Mouse (Mus musculus) limb, embryonic 14.5 days (tissue): Measurements from ENCODE around the gene Nme9. TPM values are rescaled to one million over a fixed set of nuclear protein-coding genes. Genes with fewer than 3 reads are reported as not detected.

Experiments
- ATAC-seq: fragments of 200-750 bp; cut with Nextera tagmentation; 2 replicates; pipeline ENCODE4 v1.8.0; 2017; ENCODE audit warnings: low read depth, moderate number of reproducible peaks, moderate TSS enrichment; ENCODE audit not compliant: low FRiP score
- DNase-seq: peaks from one replicate; pipeline ENCODE4 v3.0.0-alpha.2; 2015; ENCODE audit warnings: low spot score
- H3K27ac ChIP-seq: fragments of 300-500 bp; sonication (generic); replicated peaks from 2 replicates; pipeline ENCODE4 v1.5.1; 2014; ENCODE audit warnings: low read depth, mild to moderate bottlenecking, low read length, moderate library complexity, mixed read lengths
- H3K27me3 ChIP-seq: fragments of 300-500 bp; sonication (generic); 2 replicates; pipeline ENCODE4 v1.6.1; 2014; ENCODE audit warnings: low read length, mixed read lengths; ENCODE audit not compliant: control insufficient read depth, insufficient read depth
- H3K36me3 ChIP-seq: fragments of 300-500 bp; sonication (generic); 2 replicates; pipeline ENCODE4 v1.6.1; 2014; ENCODE audit warnings: mild to moderate bottlenecking, low read length, moderate library complexity, mixed read lengths; ENCODE audit not compliant: control insufficient read depth, insufficient read depth
- H3K4me1 ChIP-seq: fragments of 300-500 bp; sonication (generic); 2 replicates; pipeline ENCODE4 v1.6.1; 2014; ENCODE audit warnings: antibody characterized with exemption, low read length, mixed read lengths; ENCODE audit not compliant: control insufficient read depth, insufficient read depth
- H3K4me2 ChIP-seq: fragments of 300-500 bp; sonication (generic); replicated peaks from 2 replicates; pipeline ENCODE4 v1.6.1; 2014; ENCODE audit warnings: low read depth, mild to moderate bottlenecking, low read length, moderate library complexity; ENCODE audit not compliant: severe bottlenecking
- H3K4me3 ChIP-seq: fragments of 300-500 bp; sonication (generic); replicated peaks from 2 replicates; pipeline ENCODE4 v1.5.1; 2014; ENCODE audit warnings: low read length
- H3K9ac ChIP-seq: fragments of 300-500 bp; sonication (generic); 2 replicates; pipeline ENCODE4 v1.6.1; 2014; ENCODE audit warnings: mild to moderate bottlenecking, low read depth, low read length, moderate library complexity; ENCODE audit not compliant: severe bottlenecking
- H3K9me3 ChIP-seq: fragments of 300-500 bp; sonication (generic); 2 replicates; pipeline ENCODE4 v1.6.1; 2016; ENCODE audit warnings: low read length; ENCODE audit not compliant: control insufficient read depth
- POLR2A ChIP-seq: fragments of 200-500 bp; IDR thresholded peaks from 2 replicates; pipeline ENCODE4 v1.8.0; 2012; ENCODE audit warnings: inconsistent platforms, mild to moderate bottlenecking, moderate library complexity, borderline replicate concordance; ENCODE audit not compliant: insufficient read depth, insufficient read length; ENCODE audit errors: extremely low read depth
- WGBS: fragments of 180-500 bp; shearing (Covaris S2); extraction: QIAGEN DNeasy Blood & Tissue Kit; methylation state at CpG from one replicate; pipeline ENCODE4 v1.1.7; 2014; 5-methylcytosine and 5-hydroxymethylcytosine counted together
- polyA plus RNA-seq, 2 experiments: library from polyadenylated mRNA; depleted of rRNA in 1 of 2; stranded (reverse) in 1 of 2; unstranded in 1 of 2; fragments of >200 nt; fragmentation: Nextera tagmentation in 1 of 2; extraction: Ambion mirVana in 1 of 2; gene quantifications; 2 replicates each; pipeline versions ENCODE4 v1.2.1 to v1.2.3; 2012 to 2014

Gene Nme9
- polyA plus RNA-seq, 2 experiments, result not detected

DNA sequence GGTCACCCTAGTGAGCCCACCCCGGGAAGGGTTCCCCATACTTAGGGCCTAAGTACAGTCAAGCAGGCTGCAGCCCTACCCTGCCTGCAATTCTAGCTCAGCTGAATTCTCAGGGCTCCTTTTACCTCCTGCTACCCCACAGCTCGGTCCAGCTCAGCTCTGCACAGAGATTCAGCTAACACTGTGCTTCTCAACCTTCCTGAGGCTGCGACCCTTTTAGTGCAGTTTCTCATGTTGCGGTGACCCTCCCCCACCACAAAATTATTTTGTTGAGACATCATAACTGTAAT, 26.8 kb upstream of the Nme9 start:
- 50% methylated on average over 4 of the region's 4 CpGs for WGBS
- no peak overlapping the region for H3K9ac ChIP-seq

DNA sequence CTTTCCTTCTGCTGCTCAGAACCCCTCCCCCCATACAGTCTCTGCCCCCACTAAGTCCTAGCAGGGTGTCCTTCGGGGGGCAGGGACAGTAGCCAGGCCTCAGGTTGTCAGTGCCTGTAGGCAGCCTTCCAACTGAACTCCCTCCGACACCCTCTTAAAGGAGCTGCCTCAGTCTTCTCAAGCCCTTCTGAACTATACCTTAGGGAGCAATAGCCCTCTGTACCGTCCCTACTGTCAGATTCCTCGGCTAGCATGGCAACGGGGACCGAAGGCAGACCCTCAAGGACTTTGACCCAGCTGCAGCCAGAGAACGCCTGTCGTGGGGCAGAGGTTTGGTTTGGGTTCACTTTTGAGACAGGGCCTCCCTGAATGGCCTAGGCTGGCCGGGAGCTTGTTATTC, 26.0 kb upstream of the Nme9 start:
- 0 out of 2 replicates have a peak, but pooled peaks cover under 1% of the 10 kb centered on the region for H3K36me3 ChIP-seq
- H3K9me3 ChIP-seq, result no peaks in the 10 kb centered on the region
- DNase-seq, result no peak
- H3K4me2 ChIP-seq, result no peak overlapping the region
- TF ChIP-seq POLR2A, result no peak
- H3K9ac ChIP-seq, result no peak overlapping the region
- H3K4me1 ChIP-seq, result peaks cover 54% of the 10 kb centered on the region
- no peak overlapping the region for H3K4me3 ChIP-seq
- H3K27ac ChIP-seq, result no peak overlapping the region
- no peaks in the 10 kb centered on the region for H3K27me3 ChIP-seq
- ATAC-seq, result no peak
- WGBS, result 53% methylated on average over 9 of the region's 9 CpGs

More for the DNA sequence above, 26.8 kb upstream of the Nme9 start:
- no peak overlapping the region for H3K4me2 ChIP-seq
- no peak for TF ChIP-seq POLR2A
- H3K27ac ChIP-seq, result no peak overlapping the region
- no peak overlapping the region for H3K4me3 ChIP-seq
- H3K4me1 ChIP-seq, result peaks cover 55% of the 10 kb centered on the region
- H3K27me3 ChIP-seq, result no peaks in the 10 kb centered on the region
- DNase-seq (no peak), ATAC-seq (no peak)
- H3K36me3 ChIP-seq, result 0 out of 2 replicates have a peak, but pooled peaks cover 2% of the 10 kb centered on the region
- H3K9me3 ChIP-seq, result no peaks in the 10 kb centered on the region

DNA sequence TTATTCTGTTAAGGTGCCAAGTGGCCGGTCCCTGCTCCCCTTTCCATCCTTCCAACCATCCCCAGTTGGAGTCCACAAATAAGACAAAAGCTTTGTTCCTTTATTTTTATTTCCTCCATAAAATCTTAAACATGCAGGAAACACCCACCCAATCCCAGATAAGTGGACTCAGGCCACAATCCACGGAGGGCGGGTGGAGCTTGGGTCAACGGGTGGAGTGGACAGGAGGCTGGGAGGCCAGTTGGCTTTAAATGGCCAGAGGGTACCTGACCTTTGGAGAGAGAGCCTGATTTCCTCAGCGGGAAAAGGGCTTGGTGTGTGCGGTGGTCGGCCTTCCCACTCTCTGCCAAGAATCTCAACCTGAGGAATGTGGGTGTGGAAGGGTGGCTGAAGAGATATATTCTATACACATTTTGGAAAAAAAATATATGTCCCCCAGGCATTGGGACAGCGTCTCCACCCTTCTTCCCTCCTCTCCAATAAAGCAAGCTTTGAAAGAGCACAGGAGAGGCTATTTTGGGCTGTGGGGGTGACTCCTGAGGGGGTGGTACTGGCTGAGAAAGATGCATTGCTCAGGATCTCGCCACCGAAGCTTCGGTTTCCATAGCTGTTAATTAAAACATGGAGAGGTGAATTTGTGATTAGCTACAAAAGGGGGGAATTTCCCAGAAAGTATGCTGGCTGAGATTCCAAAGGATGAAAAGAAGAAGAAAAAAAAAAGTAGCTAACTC, 22.5 kb upstream of the Nme9 start:
- Histone ChIP-seq H3K27me3 (no peaks in the 10 kb centered on the region), H3K4me2 (no peak overlapping the region), H3K9ac (no peak overlapping the region), H3K4me3 (no peak overlapping the region), H3K9me3 (no peaks in the 10 kb centered on the region), H3K27ac (no peak overlapping the region), H3K36me3 (no peaks in the 10 kb centered on the region), H3K4me1 (peaks cover 44% of the 10 kb centered on the region)
- ATAC-seq, result peak; percentile 9; the same call in 1 of the 2 replicates
- 57% methylated on average over 11 of the region's 11 CpGs for WGBS
- DNase-seq, result no peak
- no peak for TF ChIP-seq POLR2A

DNA sequence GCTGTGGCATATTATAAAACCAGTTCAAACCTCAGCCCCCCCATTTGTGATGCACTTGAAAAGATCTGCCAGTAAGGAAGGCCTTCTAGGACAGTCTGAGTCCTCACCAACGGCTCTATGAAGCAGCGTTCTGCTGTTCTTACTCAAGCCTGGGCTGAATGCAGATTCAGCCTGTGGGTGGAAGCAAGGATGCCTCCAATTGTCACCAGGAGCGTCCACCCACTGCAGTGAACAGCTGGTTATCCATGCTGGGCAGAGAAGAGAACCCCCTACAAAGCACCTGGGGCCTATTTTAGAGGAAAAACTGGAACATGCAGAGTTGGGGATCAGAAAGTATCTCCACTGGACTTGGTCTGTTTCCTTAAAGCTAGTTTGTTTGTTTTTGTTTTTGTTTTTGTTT, 21.4 kb upstream of the Nme9 start:
- Histone ChIP-seq H3K36me3 (no peaks in the 10 kb centered on the region), H3K4me1 (peaks cover 37% of the 10 kb centered on the region), H3K27me3 (no peaks in the 10 kb centered on the region), H3K9ac (no peak overlapping the region), H3K27ac (no peak overlapping the region), H3K4me3 (no peak overlapping the region), H3K9me3 (no peaks in the 10 kb centered on the region), H3K4me2 (no peak overlapping the region)
- no peak for TF ChIP-seq POLR2A
- ATAC-seq (no peak), DNase-seq (no peak)
- WGBS, result 86% methylated on average over 3 of the region's 3 CpGs

DNA sequence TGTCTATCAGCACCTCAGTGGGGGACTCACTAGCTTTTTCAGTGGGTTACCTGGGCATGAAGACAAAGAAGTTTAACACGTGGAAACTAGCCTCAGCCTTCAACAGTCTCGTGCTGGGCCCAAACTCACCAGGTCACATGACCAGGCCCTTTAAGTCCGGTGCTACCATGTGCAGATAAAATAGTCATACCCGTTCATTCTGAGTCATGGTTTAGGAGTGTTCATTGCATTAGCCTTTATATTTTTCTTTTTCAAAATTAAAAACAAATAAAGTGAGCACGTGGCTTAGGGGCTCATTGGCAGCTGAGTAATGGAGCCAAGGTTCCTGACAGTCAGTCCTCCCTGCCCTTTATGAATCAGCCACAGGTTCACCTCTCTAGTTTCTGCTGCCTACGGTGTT, 20.5 kb upstream of the Nme9 start:
- no peaks in the 10 kb centered on the region for H3K36me3 ChIP-seq
- no peaks in the 10 kb centered on the region for H3K27me3 ChIP-seq
- DNase-seq (no peak), ATAC-seq (no peak)
- H3K4me2 ChIP-seq, result no peak overlapping the region
- no peak for TF ChIP-seq POLR2A
- peaks cover 30% of the 10 kb centered on the region for H3K4me1 ChIP-seq
- no peak overlapping the region for H3K27ac ChIP-seq
- H3K4me3 ChIP-seq, result no peak overlapping the region
- WGBS, result 86% methylated on average over 6 of the region's 6 CpGs
- H3K9ac ChIP-seq, result no peak overlapping the region
- H3K9me3 ChIP-seq, result no peaks in the 10 kb centered on the region
